Mouse (Mus musculus): ENCODE measurements around the gene Xdh.

DNA sequence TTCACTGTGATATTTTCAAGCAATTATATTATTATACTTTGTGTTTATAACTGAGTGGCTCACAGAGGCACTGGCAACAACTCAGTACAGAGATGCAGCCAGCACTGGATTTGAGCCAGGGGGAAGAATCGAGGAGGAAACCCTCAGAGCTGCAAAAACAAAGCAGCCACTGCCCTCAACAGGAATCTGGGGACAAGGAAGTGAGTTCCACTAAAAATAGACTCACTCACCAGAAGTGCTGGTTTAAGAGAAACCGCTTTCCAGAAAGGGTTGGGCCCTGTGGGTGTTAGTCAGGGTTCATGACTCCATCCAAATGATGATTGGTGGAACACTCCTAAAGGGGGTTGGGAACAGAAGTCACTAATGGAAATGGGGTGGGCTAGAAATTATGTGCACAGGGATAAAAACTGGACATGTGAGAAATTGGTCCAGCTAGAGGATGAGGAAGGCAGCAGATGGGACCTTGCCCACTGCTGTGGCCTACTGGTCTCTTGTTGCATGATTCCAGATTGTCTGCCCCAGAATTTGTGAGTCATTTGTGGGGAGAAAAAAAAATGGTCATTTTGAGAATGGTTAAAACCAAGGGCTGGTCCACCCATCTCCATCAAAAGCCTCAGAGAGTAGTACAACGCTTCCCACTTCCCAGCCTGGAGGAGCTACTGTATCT, 20.5 kb upstream of the Xdh start:
- TF ChIP-seq EP300 (IDR thresholded peaks at IDR 0.05; ENCODE audit: low read depth) (0 out of 2 replicates have a peak, but pooled peaks have one; percentile 58), CTCF (IDR thresholded peaks at IDR 0.05; ENCODE audit: low read depth) (no peak)

Measured in heart, postnatal 0 days (tissue).